Mouse (Mus musculus): ENCODE data around the gene Kpna6.
A peak's percentile ranks its signal among the peaks of the same experiment; 100 is the strongest.
"Not testable (repeated sequence)": the region's sequence is repeated elsewhere in the genome, so short reads cannot be mapped to it uniquely, and the experiment has no call there.

Gene Kpna6

DNA sequence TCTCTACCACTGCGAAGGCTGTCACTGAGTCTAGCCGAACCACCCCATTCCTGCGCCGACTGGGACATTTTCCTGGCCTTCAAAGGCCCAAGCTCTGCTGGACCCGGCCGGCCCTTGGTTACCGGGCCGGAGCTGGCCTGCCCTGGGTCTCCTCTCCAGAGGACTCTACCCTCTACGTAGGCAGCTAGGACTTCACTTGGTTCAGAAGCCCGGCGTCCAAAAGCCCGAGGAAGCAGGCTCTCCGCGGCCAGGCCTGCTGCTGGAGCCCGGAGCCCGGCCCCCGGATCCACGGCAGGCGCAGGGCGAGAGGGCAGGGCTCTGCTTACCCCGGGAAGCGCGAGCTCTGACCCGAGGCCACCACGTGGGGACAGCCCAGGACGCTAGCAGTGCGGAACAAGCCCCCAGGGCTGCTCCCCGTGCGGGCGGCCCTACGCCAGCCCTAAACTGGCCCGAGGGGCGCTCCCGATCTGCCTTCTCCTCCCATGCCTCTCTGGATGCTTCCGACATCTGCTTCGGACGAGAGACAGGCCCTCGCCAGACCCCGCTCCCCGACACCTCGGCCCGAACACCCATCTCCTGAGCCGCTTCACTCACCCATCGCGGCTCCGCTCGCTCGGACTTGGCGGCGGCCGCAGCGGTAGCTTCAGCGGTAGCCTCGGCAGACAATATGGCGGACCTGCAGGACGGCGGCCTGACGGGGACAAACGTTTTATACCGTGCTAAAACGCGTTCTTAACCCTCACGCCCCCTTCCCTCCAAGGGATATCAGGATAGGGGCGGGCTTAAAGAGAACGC is at the start of gene Kpna6:
Kpna6 (minus strand) TSS at position 685 of the 795 bp plus-strand sequence.
- peak; percentile 87 to 88 for DNase-seq (ENCODE audit: low spot score in 2 of 2)

DNA sequence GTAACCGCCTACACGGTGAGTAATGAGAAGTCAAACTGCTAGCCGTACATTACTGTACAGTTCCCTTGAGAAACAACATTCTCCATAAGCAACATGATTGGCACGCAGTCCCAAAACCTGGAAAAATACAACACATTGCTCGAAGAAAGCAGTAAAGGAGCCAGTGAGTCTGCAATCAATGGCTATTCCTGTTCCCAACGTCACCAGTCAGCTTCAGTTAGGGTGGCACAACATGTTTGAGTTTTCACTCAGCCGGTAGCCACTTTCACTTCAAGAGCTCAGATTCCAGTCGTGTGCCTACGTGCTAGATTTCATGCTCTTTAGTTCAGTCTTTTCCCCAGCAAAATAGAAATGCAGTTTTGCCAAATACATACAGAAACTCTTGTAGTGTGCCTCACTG is 43.7 kb upstream of the Kpna6 start:
- no peak for DNase-seq (ENCODE audit: low spot score in 2 of 2)

DNA sequence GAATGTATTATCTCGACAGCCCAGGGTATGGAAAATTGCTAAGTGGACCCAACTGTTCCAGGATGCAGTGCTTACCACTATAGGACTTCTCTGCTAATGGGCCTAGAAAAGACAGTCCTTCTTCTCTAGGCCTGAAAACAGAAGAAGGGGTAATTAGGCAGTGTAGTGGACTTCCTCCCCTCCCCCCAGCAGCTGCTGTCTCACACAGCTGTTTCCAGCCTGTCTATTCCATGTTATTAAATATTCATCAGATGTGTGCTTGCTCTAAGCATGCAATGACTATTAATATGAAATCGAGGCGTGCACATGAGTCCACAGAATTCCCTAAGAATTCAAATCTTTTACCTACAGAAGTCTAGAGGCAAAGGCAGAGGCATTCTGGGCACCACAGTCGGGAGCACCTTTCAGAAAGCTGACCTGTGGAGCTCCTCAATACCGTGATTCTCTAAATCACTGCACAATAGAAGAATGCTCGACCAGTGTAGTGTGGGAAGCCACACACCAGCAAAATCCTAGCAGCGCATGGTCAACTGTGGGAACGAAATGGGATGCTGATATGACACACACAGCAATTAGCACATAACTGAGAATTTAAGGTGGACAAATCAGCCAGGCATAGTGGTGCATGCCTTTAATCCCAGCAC is 37.0 kb upstream of the Kpna6 start:
- no peak for DNase-seq (ENCODE audit: low spot score in 2 of 2)

DNA sequence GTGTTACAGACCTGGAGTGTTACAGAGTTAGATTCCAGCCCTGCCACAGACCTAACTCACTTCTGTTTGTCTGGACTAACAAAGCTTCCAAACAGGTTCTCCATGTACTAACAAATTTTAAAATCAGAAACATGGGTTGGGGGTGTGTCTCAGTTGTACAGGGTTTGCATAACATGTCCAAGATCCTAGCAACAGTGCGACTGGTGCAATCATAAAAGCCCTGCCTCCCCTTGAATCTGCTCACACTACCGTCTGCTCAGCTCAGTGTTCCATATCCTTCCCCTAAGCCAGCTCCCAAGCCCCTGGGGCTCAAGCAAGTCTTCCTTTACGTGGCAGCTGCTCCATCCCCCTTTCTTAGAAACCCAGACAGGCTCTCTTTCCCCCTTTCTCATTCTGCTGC is 34.2 kb upstream of the Kpna6 start:
- DNase-seq (ENCODE audit: low spot score in 2 of 2) = no peak

DNA sequence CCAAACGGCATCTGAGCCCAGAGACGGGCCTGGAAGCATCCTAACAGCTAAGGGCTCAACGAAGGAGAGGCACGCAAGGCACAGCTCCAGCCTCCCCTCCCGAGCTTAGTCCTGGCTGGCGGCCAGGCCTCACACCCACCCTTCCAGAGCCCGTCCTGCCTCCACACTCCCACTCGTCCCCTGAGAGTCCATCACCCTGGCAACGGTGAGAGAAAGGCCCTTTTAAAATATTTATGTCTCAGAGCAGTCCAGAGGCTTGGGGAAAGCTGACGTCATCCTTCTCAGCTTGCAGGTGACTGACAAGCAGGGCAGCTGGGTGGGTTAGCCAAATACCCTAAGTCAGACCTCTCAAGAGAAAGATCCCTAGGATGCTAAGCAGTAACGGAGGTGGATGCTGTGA is 29.9 kb upstream of the Kpna6 start:
- peak; percentile 74 to 75 for DNase-seq (ENCODE audit: low spot score in 2 of 2)

DNA sequence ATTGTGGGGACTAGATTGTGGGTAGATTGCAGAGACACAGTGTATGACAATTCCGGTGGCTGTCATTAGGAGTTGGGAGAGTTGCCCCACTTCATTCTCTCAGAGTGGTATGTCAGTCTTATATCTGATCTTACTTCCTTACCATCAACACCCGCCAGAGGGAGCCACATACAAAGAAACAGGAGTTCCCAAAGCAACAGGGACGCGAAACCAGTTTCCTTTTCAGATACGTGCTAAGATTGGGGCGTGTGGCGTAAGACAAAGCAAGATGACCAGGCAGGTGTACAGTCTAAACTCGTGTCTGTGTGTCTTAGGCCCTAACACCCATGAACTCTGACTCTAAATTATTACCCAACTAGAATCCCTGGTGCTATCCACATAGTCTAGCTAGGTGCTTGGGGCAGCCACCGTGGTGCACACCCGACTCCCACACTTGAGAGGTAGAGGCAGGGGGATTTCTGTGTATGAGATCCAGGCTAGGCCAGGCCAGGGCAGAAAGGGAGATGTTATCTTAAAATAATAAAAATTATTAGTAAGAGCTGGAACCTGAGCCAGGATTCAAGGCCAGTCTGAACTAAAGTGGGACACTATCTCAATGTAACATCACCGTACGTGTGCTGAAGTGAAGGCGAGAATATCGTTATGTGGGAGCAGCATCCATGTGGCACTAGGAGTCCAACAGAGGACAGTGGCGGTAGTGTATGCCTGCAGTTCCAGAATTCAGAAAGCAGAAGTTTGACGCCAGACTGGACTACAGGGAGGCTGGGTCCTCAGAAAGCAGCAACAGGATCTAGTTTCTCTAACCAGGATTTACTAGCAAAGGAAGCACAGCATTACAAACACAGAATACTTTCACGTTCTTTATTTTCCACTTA is 29.2 kb upstream of the Kpna6 start:
- DNase-seq (ENCODE audit: low spot score in 2 of 2) = peak; percentile 67 to 86

DNA sequence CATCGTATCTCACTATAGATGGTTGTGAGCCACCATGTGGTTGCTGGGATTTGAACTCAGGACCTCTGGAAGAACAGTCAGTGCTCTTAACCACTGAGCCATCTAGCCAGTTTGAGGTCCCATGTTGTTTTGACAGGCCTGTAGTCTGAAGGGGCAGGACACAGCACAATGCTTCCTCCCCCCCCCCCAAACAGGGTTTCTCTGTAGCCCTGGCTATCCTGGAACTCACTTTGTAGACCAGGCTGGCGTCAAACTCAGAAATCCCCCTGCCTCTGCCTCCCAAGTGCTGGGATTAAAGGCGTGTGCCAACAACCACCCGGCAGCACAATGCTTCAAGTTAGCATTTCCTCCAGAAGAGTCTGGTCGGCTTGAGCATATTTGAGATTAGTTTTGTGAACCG is 28.1 kb upstream of the Kpna6 start:
- not testable (repeated sequence) for DNase-seq (ENCODE audit: low spot score in 2 of 2)

DNA sequence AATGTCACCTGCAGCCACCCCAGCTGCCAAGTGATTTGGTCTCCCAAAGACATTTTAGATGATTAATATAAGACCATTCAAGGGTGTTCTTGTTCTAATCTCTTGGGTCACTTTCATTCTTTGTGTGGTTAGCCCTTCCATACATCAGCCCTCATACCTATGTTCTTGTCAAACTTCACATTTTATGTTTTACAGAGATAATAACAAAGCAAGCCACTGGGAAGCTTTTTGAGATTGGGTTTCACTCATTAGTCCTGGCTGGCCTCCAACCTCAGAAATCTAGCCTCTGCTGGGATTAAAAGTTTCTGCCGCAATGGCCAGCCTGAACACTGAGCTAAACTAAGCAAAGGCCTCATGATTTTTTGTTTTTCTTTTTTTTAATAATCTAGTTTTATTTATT is 27.6 kb upstream of the Kpna6 start:
- no peak for DNase-seq (ENCODE audit: low spot score in 2 of 2)

DNA sequence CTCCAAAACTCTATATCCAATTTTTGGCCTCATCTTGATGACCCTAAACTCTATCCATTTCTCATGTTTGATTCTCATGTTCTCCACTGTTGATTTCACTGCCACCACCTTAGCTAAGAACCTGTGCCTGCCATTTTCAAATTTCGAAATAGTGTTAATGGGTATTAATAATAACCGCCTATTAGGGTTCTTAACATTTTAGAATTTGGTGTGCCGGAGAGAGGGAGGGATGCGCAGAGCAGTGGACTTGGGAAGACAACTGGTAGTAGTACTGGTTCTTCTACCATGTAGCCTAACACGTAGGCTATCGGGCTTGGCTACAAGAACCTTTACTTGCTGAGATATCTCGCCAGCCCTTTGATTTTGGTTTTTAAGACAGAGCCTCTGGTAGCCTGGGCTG is 24.6 kb upstream of the Kpna6 start:
- no peak for DNase-seq (ENCODE audit: low spot score in 2 of 2)

DNA sequence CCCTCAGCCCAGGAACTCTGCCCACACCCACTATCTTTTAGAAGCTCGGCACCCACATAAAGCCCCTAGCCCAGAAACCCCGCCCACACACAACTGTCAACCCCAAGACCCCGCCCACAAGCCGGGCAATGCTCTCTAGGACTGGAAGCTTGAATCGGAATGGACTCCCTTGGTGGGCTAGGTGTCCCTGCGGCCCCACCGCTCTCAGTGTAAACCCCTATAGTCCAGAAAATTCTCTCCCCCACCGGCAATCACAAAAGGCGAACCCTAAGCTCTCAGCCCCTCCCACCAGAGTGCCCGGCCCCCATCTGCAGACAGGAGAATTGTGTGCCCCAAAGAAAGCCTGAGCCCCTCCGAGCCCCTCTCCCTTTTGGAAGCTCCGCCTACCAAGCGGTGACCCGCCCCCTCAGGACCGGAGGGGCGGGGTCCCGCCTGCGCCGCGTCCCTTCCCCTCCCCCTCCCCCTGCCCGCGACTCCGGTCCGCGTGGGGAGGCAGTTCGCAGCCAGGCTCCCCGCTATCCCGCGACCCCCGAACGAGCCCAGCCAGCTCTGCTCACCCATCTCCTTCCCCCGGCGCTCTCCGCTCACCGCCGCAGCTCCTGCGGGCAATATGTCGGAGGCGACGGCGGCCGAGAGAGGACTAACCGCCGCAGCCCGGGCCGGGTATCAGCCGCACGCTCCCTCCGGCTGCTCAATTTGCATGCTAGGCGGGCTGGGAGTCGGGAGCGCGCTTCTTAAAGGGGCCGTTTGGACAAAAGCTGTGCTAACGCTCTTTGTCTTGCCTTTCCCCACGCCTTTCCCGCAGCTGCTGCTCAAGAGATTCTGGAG is 23.8 kb upstream of the Kpna6 start, which contains the start of gene Tmem39b:
Tmem39b (minus strand) TSS at position 681 of the 828 bp plus-strand sequence.
- peak; percentile 89 for DNase-seq (ENCODE audit: low spot score in 2 of 2)

DNA sequence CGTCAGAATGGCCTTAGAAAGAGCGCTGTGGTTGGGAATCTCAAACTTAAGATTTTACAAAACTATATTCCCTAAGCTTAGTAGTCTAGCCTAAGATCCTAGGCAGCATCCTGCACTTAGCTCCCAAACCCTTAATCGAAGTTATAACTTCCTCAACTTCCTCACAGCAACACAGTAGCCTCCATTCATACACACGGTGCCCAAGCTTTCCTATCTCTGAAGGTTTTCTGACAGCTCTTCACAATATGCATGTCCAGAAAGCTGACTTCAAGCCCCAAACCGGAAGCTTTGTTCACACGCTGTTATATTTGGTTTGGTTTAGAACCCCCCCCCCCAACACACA is 23.2 kb upstream of the Kpna6 start:
- DNase-seq (ENCODE audit: low spot score in 2 of 2) = no peak

DNA sequence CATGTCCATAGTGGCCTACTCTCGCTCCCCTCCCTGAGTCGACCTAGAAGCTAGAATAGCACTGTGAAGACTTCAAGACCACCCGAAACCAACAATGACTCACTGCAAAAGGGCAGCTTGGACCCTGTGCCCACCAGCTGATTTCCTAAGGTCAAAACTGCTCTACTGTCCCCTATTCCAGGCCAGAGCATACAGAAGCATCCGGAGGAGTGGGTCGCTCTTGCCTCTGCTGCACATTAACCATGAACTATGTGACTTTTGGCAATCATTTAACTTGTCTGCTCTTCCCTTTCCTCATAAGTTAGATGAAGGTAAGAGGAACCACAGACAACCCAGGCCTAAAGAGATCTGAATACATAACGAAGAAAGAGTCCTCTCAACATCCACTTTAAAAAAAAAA is 12.0 kb upstream of the Kpna6 start:
- DNase-seq (ENCODE audit: low spot score in 2 of 2) = no peak

DNA sequence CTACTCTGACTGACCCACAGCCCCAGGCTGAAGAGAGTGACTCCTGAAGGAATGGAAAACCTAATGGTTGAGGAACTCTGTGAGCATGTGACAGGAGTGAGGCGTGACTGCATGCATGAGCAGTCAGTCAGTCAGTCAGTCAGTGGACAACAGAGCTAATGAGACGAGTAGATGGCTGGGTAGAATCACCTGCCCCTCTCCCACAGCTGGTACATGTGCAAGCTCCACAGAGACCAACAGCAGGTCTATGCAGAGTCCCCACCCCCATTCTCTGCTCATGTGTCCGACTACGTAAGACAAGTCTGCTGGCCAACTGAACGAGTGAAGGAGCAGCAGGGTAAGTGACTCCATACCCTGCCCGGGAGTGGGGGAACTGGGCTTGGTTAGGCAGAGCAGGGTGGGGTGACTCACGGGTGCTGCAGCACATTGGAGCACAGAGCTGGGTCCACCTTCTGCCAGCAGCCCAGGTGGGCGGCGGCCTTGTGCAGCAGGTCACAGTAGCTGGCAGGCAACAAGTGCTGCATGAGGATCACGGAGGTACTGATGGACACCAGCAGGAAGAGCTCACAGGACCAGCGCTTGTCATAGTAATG is 11.4 kb upstream of the Kpna6 start:
- no peak for DNase-seq (ENCODE audit: low spot score in 2 of 2)

DNA sequence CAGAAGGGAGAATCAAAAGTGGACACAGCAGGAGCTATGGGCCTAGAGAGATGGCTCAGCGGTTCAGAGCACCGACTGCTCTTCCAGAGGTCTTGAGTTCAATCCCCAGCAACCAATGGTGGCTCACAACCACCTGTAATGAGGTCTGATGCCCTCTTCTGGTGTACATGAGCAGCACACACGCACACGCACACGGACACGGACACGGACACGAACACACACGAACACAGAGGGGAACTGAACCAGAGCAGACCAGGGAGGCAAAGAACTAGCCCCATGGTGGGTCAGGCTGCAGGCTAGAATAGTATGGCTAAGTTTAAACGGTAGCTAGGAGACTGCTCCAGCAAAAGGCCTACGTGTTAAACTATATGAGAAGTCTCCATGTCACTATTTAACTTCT is 9.3 kb upstream of the Kpna6 start:
- DNase-seq (ENCODE audit: low spot score in 2 of 2) = no peak

DNA sequence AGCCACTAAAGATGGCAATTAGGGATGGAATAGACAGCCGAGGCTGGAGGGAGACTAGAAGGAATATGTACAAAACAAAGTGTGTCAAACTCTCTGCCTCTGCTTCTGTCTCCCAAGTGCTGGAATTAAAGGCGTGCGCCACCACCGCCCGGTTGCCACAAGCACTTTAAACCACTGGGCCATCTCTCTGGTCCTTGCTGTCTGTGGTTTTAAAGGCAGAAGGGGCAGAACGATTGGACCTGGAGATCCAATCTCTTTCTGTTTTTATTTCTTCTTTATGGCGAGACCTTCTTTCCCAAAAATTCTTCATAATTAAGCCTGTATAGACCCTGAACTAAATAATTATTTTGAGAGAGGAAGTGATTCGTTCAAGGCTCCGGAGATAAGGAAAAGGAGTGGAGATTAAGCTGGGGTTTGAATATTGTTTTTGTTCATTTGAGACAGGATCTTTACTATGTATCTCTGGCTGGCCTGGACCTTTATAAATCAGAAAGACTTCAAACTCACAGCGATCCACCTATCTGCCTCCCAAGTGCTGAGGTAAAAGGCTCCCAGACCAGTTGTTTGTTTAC is 397 bp upstream of the Kpna6 start:
- no peak for DNase-seq (ENCODE audit: low spot score in 2 of 2)

DNA sequence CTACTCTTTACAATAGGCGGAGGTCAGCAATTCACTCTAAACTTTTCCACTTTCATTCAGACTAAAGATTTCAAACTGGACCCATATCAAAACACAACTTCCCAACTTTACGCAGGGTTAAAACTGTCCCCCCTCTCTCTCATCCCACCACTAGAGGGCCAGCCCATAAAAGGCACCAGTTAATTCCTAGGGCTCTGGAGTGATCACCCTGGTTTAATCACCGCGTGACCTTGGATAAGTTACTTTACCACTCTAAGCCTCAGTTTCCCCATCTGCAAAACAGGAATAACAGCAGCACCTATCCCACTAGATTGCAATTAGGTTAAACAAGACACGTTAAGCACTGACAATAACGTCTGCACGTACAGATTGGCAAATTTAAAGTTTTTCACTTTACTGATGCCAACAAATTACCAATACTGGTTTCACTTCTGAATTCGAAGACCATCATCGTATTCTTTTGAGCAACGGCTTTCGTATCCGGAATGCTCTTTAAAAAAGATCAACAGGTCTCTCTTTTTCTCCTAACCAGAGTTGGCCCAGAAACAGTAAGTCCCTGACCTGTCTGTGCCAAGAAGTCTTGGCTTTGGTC is 980 bp downstream of the Kpna6 start:
- no peak for DNase-seq (ENCODE audit: low spot score in 2 of 2)

DNA sequence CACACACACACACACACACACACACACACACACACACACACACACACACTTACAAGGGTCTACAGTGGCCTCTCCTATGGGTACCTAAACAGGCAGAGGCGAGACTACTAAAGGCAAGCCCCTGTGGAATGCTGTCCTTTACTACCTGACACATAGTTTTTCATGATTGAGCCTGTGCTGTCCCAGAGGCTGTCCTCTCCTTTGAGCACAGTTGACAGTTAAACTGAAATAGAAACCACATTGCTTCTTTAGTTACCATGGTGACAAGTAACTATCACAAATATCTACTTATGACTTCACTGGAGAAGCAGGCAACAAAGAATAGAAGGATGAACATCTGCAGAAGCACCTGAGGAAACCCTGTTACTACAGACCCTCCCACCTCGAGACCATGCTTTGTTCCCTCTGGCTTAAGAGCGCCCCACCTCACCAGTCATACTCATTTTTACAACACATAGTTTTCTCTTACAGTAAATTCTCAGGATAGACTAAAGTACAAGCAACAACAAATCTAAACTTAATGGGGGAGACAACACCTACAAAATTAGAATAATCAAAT is 10.2 kb downstream of the Kpna6 start:
- DNase-seq (ENCODE audit: low spot score in 2 of 2) = no peak

DNA sequence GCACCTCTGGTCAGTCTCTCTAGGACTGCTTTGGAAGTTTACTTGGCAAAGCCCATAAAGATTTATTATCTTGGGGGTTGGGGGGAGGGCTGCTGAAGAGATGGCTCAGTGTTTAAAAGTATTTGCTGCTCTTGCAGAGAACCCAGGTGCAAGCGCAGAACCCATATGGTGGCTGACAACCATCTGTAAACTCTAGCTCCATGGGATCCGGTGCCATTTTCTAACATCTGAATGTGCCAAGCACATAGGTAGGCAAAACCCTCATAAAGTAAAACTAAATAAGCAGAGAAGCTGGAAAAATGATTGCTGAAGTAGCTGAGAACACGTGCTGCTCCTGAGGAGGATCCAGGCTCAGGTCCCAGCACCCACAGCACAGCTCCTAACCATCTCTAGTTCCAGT is 11.0 kb downstream of the Kpna6 start:
- DNase-seq (ENCODE audit: low spot score in 2 of 2) = no peak

DNA sequence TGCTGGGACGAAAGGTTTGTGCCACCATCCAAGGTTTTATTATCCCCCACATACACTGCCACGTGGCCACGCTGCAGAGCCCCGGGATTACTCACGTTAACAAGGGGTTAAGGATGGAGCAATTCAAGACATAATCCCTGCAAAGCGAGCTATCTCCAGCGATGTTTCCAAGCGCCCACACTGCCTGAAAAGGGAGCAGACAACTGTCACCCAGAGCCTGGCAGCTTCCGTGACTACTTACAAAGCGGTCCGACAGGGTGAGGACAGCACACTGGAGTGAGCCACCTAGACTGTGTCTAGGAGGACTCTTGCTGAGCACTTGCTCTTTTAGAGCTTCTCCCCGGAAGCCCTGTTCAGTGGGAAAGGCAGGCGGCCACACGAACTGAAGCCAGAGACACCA is 17.8 kb downstream of the Kpna6 start:
- no peak for DNase-seq (ENCODE audit: low spot score in 2 of 2)

DNA sequence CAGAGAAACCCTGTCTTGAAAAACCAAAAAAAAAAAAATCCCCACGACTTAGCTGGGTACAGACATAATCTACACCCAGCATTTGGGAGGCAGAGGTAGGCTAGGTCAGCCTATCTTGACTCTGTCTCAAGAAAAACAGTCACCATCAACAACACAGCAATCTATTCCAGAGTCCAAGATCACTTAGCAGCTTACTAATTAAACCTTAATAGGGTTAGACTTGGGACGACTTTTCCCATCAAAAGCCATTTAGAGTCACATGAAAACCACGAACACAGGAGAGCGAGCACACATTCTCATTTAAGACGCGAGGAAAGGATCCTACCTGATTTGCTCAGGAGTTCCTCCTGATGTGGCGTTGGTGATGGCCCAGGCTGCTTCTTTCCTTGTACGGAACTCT is 22.2 kb downstream of the Kpna6 start:
- DNase-seq (ENCODE audit: low spot score in 2 of 2) = no peak
